Mouse (Mus musculus) ovary, postnatal 10 days (tissue): ENCODE data around the gene Map1b.

Experiments used
- DNase-seq: peaks from one replicate; pipeline ENCODE4 v3.0.0; 2022; ENCODE audit warnings: low spot score

Map1b gene

GRCm38 (mm10) chr13:99516448-99516881 is at the start of gene Map1b:
Gene Map1b (minus strand): TSS chr13:99516540.
- peak; percentile 37 for DNase-seq

GRCm38 (mm10) chr13:99564346-99564745 is 48.0 kb upstream of the Map1b start:
- no peak for DNase-seq

- DNase-seq, result no peak
Measured at GRCm38 (mm10) chr13:99563021-99563420, 46.7 kb upstream of the Map1b start.

GRCm38 (mm10) chr13:99561843-99562550 is 45.7 kb upstream of the Map1b start:
- DNase-seq, result no peak

GRCm38 (mm10) chr13:99560674-99561639 is 44.6 kb upstream of the Map1b start:
- DNase-seq, result no peak

GRCm38 (mm10) chr13:99558216-99558906 is 42.0 kb upstream of the Map1b start:
- DNase-seq, result no peak

- no peak for DNase-seq
Measured at GRCm38 (mm10) chr13:99557813-99558212, 41.5 kb upstream of the Map1b start.

GRCm38 (mm10) chr13:99557331-99557730 is 41.0 kb upstream of the Map1b start:
- no peak for DNase-seq

- DNase-seq, result no peak
Measured at GRCm38 (mm10) chr13:99554960-99555359, 38.6 kb upstream of the Map1b start.

- DNase-seq, result no peak
Measured at GRCm38 (mm10) chr13:99554466-99554865, 38.1 kb upstream of the Map1b start.

- no peak for DNase-seq
Measured at GRCm38 (mm10) chr13:99552381-99552780, 36.0 kb upstream of the Map1b start.

GRCm38 (mm10) chr13:99550679-99551369 is 34.5 kb upstream of the Map1b start:
- no peak for DNase-seq

GRCm38 (mm10) chr13:99550060-99550459 is 33.7 kb upstream of the Map1b start:
- no peak for DNase-seq

- no peak for DNase-seq
Measured at GRCm38 (mm10) chr13:99549584-99549983, 33.2 kb upstream of the Map1b start.

- DNase-seq, result no peak
Measured at GRCm38 (mm10) chr13:99546832-99547231, 30.5 kb upstream of the Map1b start.

GRCm38 (mm10) chr13:99545201-99545600 is 28.9 kb upstream of the Map1b start:
- DNase-seq, result no peak

GRCm38 (mm10) chr13:99541429-99542267 is 25.3 kb upstream of the Map1b start:
- no peak for DNase-seq

GRCm38 (mm10) chr13:99539288-99539687 is 22.9 kb upstream of the Map1b start:
- no peak for DNase-seq

- DNase-seq, result no peak
Measured at GRCm38 (mm10) chr13:99538851-99539250, 22.5 kb upstream of the Map1b start.

GRCm38 (mm10) chr13:99537908-99538513 is 21.7 kb upstream of the Map1b start:
- DNase-seq, result no peak
